Mouse (Mus musculus): ENCODE data around the gene Gpd2. TPM values are rescaled to one million over a fixed set of nuclear protein-coding genes. Genes with fewer than 3 reads are reported as not detected.

Gpd2 gene
- 21.0 and 22.2 TPM in 2 replicates for polyA plus RNA-seq (2015; fragmentation: Nextera tagmentation; extraction: Ambion mirVana)

DNA sequence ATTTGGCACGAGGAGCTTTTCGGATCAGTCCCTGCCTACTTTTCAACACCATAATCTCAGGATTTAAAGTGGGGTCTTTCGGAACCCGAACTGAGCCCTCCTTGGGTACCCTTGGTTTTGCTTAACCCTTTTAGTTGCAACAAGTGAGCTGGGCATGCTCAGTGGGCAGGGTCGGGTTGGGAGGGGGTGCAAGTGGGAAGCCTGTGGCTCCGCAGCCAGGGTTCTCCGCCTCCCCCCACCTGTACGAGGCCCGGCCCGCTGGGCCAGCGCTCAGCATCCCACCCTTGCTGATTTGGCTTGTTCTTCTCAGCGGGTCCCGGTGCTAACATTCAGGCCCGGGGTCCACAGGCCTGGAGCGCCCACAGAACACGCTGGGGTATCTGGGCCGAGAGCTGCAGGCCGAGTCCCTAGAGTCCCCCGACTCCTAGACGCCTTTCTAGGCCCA lies at the start of gene Gpd2:
Gene Gpd2 (plus strand): TSS at position 161 of the 445 bp plus-strand sequence.
- Histone ChIP-seq H3K9me3 (no peaks in the 10 kb centered on the region), H3K27me3 (replicated peaks) (no peaks in the 10 kb centered on the region), H3K4me1 (replicated peaks) (peaks cover 7% of the 10 kb centered on the region; the same call in 1 of the 2 replicates), H3K4me2 (replicated peaks) (peak within 1 kb of the TSS; percentile 93), H3K36me3 (no peaks in the 10 kb centered on the region), H3K9ac (peak within 1 kb of the TSS; percentile 81), H3K4me3 (replicated peaks) (peak within 1 kb of the TSS; percentile 72), H3K27ac (peak within 1 kb of the TSS; percentile 91)
- peak; percentile 31; the same call in 1 of the 2 replicates for ATAC-seq
- 7% methylated on average over 20 of the region's 20 CpGs for WGBS

- Histone ChIP-seq H3K4me3 (replicated peaks) (no peak overlapping the region), H3K4me1 (replicated peaks) (no peaks in the 10 kb centered on the region), H3K9ac (no peak overlapping the region), H3K36me3 (no peaks in the 10 kb centered on the region), H3K9me3 (no peaks in the 10 kb centered on the region), H3K27ac (no peak overlapping the region), H3K27me3 (replicated peaks) (no peaks in the 10 kb centered on the region), H3K4me2 (replicated peaks) (no peak overlapping the region)
- 48% methylated on average over 9 of the region's 9 CpGs for WGBS
- no peak for ATAC-seq
Observed at GRCm38 (mm10) chr2:57188237-57188636, 49.2 kb upstream of the Gpd2 start.

- Histone ChIP-seq H3K9me3 (no peaks in the 10 kb centered on the region), H3K4me1 (replicated peaks) (no peaks in the 10 kb centered on the region), H3K27ac (no peak overlapping the region), H3K36me3 (no peaks in the 10 kb centered on the region), H3K27me3 (replicated peaks) (no peaks in the 10 kb centered on the region), H3K9ac (no peak overlapping the region), H3K4me3 (replicated peaks) (no peak overlapping the region), H3K4me2 (replicated peaks) (no peak overlapping the region)
- ATAC-seq = no peak
Observed at GRCm38 (mm10) chr2:57190884-57191283, 46.6 kb upstream of the Gpd2 start.

DNA sequence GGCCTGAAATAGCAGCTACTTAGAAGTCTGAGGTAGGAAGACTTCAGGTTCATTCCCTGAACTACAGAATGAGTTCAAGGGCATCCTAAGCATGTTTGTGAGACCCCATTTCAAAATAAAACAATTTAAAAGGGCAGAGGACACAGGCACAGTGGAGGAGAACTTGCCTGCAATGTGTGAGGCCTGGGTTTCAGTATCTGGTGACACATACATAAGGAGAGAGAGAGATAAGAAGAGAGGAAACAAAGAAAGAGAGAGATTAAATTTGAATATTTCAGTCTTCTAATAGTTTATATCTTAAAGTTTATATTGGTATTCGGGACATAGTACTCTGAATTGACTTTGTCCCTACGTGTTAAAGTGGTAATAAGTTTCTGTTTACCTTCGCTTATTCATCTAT lies 38.4 kb upstream of the Gpd2 start:
- H3K4me1 ChIP-seq (replicated peaks) = no peaks in the 10 kb centered on the region
- ATAC-seq = no peak
- H3K4me2 ChIP-seq (replicated peaks) = no peak overlapping the region
- no peaks in the 10 kb centered on the region for H3K9me3 ChIP-seq
- WGBS = 85% methylated on average over 3 of the region's 3 CpGs
- H3K4me3 ChIP-seq (replicated peaks) = no peak overlapping the region
- H3K36me3 ChIP-seq = no peaks in the 10 kb centered on the region
- no peaks in the 10 kb centered on the region for H3K27me3 ChIP-seq (replicated peaks)
- no peak overlapping the region for H3K9ac ChIP-seq
- H3K27ac ChIP-seq = no peak overlapping the region

- H3K27ac ChIP-seq = no peak overlapping the region
- H3K4me3 ChIP-seq (replicated peaks) = no peak overlapping the region
- 86% methylated on average over 9 of the region's 9 CpGs for WGBS
- H3K27me3 ChIP-seq (replicated peaks) = no peaks in the 10 kb centered on the region
- H3K9me3 ChIP-seq = 0 out of 2 replicates have a peak, but pooled peaks cover 3% of the 10 kb centered on the region
- H3K4me2 ChIP-seq (replicated peaks) = no peak overlapping the region
- no peaks in the 10 kb centered on the region for H3K4me1 ChIP-seq (replicated peaks)
- ATAC-seq = no peak
- H3K9ac ChIP-seq = no peak overlapping the region
- no peaks in the 10 kb centered on the region for H3K36me3 ChIP-seq
Observed at GRCm38 (mm10) chr2:57208472-57209083, 28.9 kb upstream of the Gpd2 start.

DNA sequence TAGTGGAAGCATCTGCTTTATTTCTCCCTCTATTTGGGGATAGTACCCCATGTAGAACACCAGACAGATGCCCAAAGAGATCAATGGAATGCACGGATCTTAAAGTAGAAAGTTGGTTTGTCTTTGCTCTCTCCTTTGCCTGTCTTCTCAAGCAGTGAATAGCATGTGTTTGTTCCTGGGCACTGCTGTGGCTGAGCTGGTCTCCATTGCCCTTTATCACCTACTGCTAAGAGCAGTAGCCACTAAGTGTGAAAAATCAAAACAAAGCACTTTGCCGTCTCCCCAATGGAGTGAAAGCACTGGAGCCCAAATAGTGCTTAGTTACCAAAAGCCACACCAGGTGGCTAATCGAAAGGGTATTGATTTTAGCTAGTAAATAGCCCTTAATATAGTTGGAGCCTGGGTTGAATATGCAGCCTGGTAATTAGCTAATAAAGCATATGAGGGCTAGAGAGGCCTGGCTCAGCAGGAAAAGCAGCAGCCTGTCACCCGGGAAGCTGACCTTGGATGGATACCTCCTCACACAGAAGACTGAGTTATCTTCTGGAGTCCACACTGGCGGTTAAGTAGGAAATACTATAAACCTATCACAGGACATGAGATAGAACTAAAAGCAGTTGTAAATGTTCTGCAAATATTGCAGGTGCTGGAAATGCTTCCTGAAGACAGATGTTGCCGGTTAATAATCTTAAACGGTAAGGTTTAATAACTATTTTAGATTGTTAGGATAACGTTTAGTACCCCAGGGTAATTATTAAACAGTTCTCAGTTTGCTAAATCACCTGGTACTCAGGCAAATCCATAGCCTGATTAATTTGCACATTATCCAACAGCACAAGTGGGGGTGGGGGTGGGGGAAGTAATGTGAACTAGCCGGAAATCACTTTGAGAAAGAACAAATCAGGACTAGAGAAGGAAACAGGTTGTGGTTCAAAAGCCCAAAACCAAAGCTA lies 26.1 kb upstream of the Gpd2 start:
- WGBS = 51% methylated on average over 9 of the region's 9 CpGs
- no peak overlapping the region for H3K27ac ChIP-seq

GRCm38 (mm10) chr2:57213364-57213763 lies 24.1 kb upstream of the Gpd2 start:
- Histone ChIP-seq H3K9ac (no peak overlapping the region), H3K9me3 (0 out of 2 replicates have a peak, but pooled peaks cover 3% of the 10 kb centered on the region), H3K4me2 (replicated peaks) (no peak overlapping the region), H3K36me3 (no peaks in the 10 kb centered on the region), H3K4me1 (replicated peaks) (no peaks in the 10 kb centered on the region), H3K4me3 (replicated peaks) (no peak overlapping the region), H3K27me3 (replicated peaks) (no peaks in the 10 kb centered on the region), H3K27ac (no peak overlapping the region)
- no peak for ATAC-seq
- 86% methylated on average over 4 of the region's 4 CpGs for WGBS

More for the DNA sequence above, 26.1 kb upstream of the Gpd2 start:
- Histone ChIP-seq H3K4me1 (replicated peaks) (no peaks in the 10 kb centered on the region), H3K9ac (no peak overlapping the region), H3K9me3 (0 out of 2 replicates have a peak, but pooled peaks cover 3% of the 10 kb centered on the region), H3K36me3 (no peaks in the 10 kb centered on the region), H3K4me3 (replicated peaks) (no peak overlapping the region), H3K27me3 (replicated peaks) (no peaks in the 10 kb centered on the region), H3K4me2 (replicated peaks) (0 out of 2 replicates have a peak overlapping the region, but pooled peaks have one; percentile 14)
- peak; percentile 90 for ATAC-seq

DNA sequence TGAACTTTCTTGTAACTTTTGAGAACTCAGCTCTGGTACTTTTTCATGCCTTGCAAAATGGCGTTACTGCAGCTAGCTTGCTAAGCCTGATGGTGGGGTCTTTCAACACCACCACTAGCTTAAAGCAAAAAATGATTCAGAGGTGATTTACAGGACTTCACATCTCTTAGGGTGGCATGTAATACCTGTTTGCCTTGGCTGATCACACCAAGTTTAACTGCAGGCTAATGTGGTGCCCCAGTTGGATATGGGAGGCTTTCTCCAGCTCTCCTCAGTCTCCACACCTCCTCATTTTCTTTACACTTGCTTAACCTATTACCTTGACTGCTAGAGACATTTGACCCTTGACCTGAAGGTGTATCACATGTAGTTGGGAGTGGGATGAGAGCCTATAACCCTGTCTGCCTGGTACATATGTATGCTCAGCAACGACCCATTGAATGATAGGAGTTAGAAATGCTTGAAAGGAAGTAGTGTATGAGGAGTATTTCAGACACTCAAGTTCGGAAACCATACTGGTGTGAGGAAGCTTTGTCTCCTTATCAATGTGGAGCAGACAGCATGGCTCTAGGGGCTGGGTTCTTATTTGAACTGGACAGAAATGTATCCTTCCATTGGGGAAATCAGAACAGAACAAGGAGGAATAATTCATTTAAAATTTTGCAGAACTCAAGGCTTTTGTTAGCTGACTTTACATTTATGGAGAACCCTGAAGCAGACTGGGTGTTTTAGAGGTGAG lies 14.0 kb upstream of the Gpd2 start:
- no peak overlapping the region for H3K4me3 ChIP-seq (replicated peaks)
- H3K9me3 ChIP-seq = no peaks in the 10 kb centered on the region
- no peak overlapping the region for H3K4me2 ChIP-seq (replicated peaks)
- 77% methylated on average over 3 of the region's 3 CpGs for WGBS
- ATAC-seq = peak; percentile 84
- no peaks in the 10 kb centered on the region for H3K4me1 ChIP-seq (replicated peaks)
- H3K9ac ChIP-seq = no peak overlapping the region
- H3K27me3 ChIP-seq (replicated peaks) = no peaks in the 10 kb centered on the region
- no peak overlapping the region for H3K27ac ChIP-seq
- no peaks in the 10 kb centered on the region for H3K36me3 ChIP-seq

GRCm38 (mm10) chr2:57225236-57225635 lies 12.2 kb upstream of the Gpd2 start:
- Histone ChIP-seq H3K27me3 (replicated peaks) (no peaks in the 10 kb centered on the region), H3K4me2 (replicated peaks) (no peak overlapping the region), H3K9me3 (no peaks in the 10 kb centered on the region), H3K36me3 (no peaks in the 10 kb centered on the region), H3K4me3 (replicated peaks) (no peak overlapping the region), H3K27ac (no peak overlapping the region), H3K9ac (no peak overlapping the region), H3K4me1 (replicated peaks) (no peaks in the 10 kb centered on the region)
- ATAC-seq = peak; percentile 66
- 48% methylated on average over 2 of the region's 2 CpGs for WGBS

DNA sequence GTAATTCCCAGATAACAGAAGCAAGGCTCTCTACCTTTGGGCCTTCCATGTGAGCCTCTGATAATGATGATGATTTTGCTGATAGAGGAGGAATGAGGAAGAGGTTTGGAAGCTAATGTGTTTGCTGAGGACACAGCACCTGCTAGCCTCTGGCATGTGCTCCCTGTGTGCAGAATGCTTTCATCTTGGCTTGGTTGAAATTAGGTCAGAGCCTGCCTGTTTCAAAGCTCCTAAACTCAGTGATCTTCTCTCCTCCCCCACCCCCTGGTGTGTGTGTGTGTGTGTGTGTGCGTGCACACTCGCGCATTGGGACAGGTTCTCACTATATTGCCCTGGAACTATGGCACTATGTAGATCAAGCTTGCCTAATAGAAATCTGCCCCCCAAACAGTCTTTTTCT lies 10.0 kb upstream of the Gpd2 start:
- no peak overlapping the region for H3K27ac ChIP-seq
- no peaks in the 10 kb centered on the region for H3K27me3 ChIP-seq (replicated peaks)
- H3K9me3 ChIP-seq = no peaks in the 10 kb centered on the region
- no peaks in the 10 kb centered on the region for H3K36me3 ChIP-seq
- no peak overlapping the region for H3K4me3 ChIP-seq (replicated peaks)
- WGBS = 85% methylated on average over 3 of the region's 3 CpGs
- no peak overlapping the region for H3K4me2 ChIP-seq (replicated peaks)
- ATAC-seq = no peak
- H3K9ac ChIP-seq = no peak overlapping the region
- H3K4me1 ChIP-seq (replicated peaks) = no peaks in the 10 kb centered on the region

GRCm38 (mm10) chr2:57229647-57230240 lies 7.7 kb upstream of the Gpd2 start:
- 71% methylated on average over 4 of the region's 4 CpGs for WGBS
- H3K27me3 ChIP-seq (replicated peaks) = no peaks in the 10 kb centered on the region
- ATAC-seq = no peak

DNA sequence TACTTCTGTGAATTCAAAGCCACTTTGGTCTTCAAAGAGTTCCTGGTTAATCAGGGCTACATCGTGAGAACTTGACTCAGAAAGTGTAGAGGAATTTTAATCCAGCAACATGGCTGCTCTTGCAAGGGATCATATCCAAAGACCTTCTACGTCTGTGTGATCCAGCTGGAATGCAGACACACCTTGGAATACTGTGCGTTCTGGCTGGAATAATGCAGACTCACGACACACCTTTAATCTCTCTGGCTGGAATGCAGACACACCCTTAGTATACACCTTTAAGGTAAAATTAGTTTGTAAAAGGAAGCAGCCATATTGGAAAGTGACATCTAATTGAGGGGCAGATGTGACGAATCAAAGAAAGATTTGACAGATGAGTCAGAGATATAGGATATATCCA lies 6.0 kb upstream of the Gpd2 start:
- H3K27ac ChIP-seq = no peak overlapping the region
- no peaks in the 10 kb centered on the region for H3K4me1 ChIP-seq (replicated peaks)
- no peaks in the 10 kb centered on the region for H3K9me3 ChIP-seq
- H3K36me3 ChIP-seq = no peaks in the 10 kb centered on the region
- H3K9ac ChIP-seq = no peak overlapping the region
- H3K4me2 ChIP-seq (replicated peaks) = no peak overlapping the region
- peak; percentile 82 for ATAC-seq
- H3K4me3 ChIP-seq (replicated peaks) = no peak overlapping the region
- no peaks in the 10 kb centered on the region for H3K27me3 ChIP-seq (replicated peaks)
- WGBS = 63% methylated on average over 5 of the region's 5 CpGs

More at GRCm38 (mm10) chr2:57229647-57230240, 7.7 kb upstream of the Gpd2 start:
- Histone ChIP-seq H3K27ac (no peak overlapping the region), H3K9me3 (no peaks in the 10 kb centered on the region), H3K9ac (no peak overlapping the region), H3K4me3 (replicated peaks) (no peak overlapping the region), H3K4me2 (replicated peaks) (no peak overlapping the region), H3K4me1 (replicated peaks) (no peaks in the 10 kb centered on the region), H3K36me3 (no peaks in the 10 kb centered on the region)

Data from intestine, embryonic 15.5 days (tissue).